Mouse (Mus musculus): Measurements from ENCODE around the gene Cacfd1. TPM values are rescaled to one million over a fixed set of nuclear protein-coding genes. Genes with fewer than 3 reads are reported as not detected.

Gene Cacfd1
- polyA plus RNA-seq, 1 experiment from 2014 or later: 49.0 TPM

DNA sequence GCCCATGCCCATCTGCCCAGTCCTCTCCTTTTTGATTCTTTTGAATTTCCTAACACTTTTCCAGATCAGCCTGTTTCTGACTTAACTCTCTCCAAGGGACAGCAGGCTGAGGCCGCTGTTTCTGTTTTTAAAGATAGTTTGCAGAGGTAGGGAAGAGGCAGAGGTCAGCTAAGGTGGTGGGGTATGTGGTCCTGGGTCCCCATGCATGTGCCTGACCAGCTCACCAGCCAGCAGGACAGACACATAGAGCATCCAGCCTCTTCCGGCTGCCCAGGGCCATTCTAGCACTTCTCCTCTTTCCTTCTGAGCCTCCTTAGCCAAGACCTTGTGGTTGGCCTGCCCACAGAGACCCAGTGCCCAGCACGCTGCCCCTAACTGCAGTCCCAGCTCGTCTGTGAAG lies 48.5 kb downstream of the Cacfd1 start:
- H3K4me3 ChIP-seq (replicated peaks): no peak overlapping the region

GRCm38 (mm10) chr2:27058751-27059150 lies 49.0 kb downstream of the Cacfd1 start:
- Histone ChIP-seq H3K9ac (no peak overlapping the region), H3K27ac (no peak overlapping the region), H3K4me3 (replicated peaks) (no peak overlapping the region), H3K27me3 (replicated peaks) (no peaks in the 10 kb centered on the region), H3K4me1 (replicated peaks) (peaks cover 13% of the 10 kb centered on the region), H3K4me2 (replicated peaks) (peak overlapping the region; percentile 36), H3K36me3 (no peaks in the 10 kb centered on the region), H3K9me3 (no peaks in the 10 kb centered on the region)
- WGBS: 14% methylated on average over 12 of the region's 12 CpGs
- ATAC-seq: no peak

More for the DNA sequence above, 48.5 kb downstream of the Cacfd1 start:
- H3K4me1 ChIP-seq (replicated peaks): peaks cover 13% of the 10 kb centered on the region
- WGBS: 37% methylated on average over 4 of the region's 4 CpGs
- H3K9me3 ChIP-seq: no peaks in the 10 kb centered on the region
- peak overlapping the region; percentile 36 for H3K4me2 ChIP-seq (replicated peaks)
- no peak for ATAC-seq
- H3K9ac ChIP-seq: no peak overlapping the region
- H3K27ac ChIP-seq: no peak overlapping the region
- no peaks in the 10 kb centered on the region for H3K27me3 ChIP-seq (replicated peaks)
- H3K36me3 ChIP-seq: no peaks in the 10 kb centered on the region

- Histone ChIP-seq H3K9me3 (no peaks in the 10 kb centered on the region), H3K9ac (no peak overlapping the region), H3K4me1 (replicated peaks) (peaks cover 13% of the 10 kb centered on the region), H3K4me3 (replicated peaks) (no peak overlapping the region), H3K36me3 (no peaks in the 10 kb centered on the region), H3K27ac (no peak overlapping the region), H3K4me2 (replicated peaks) (peak overlapping the region; percentile 36; the same call in 1 of the 2 replicates), H3K27me3 (replicated peaks) (no peaks in the 10 kb centered on the region)
- ATAC-seq: no peak
- 65% methylated on average over 9 of the region's 9 CpGs for WGBS
Measured at GRCm38 (mm10) chr2:27059187-27059586, 49.5 kb downstream of the Cacfd1 start.

- Histone ChIP-seq H3K27me3 (replicated peaks) (no peaks in the 10 kb centered on the region), H3K9ac (no peak overlapping the region), H3K4me2 (replicated peaks) (no peak overlapping the region), H3K27ac (no peak overlapping the region), H3K4me1 (replicated peaks) (peaks cover 8% of the 10 kb centered on the region; the same call in 1 of the 2 replicates), H3K36me3 (no peaks in the 10 kb centered on the region), H3K9me3 (no peaks in the 10 kb centered on the region), H3K4me3 (replicated peaks) (no peak overlapping the region)
- 81% methylated on average over 2 of the region's 2 CpGs for WGBS
- no peak for ATAC-seq
Measured at GRCm38 (mm10) chr2:27067124-27067523, 57.4 kb downstream of the Cacfd1 start.

DNA sequence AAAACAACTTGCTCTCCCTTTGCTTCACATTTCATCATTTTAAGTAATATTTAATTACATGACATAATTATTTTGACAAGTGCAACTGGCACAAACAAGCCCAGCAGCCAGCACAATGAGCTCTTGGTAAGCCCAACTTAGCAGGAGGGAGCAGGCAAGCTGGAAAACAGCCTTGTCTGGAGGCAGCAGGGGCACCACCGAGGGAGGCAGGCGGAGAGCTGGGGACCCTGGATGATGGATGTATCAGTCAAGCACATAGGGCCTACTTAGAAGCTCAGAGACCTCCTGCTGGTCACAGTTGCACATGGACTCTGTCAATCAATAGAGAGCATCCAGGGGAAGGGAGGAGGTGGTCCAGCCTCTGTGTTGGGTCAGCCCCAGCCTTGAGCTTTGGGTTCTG lies 58.3 kb downstream of the Cacfd1 start:
- WGBS: 42% methylated on average over 2 of the region's 2 CpGs
- Histone ChIP-seq H3K4me1 (replicated peaks) (peaks cover 8% of the 10 kb centered on the region; the same call in 1 of the 2 replicates), H3K9me3 (no peaks in the 10 kb centered on the region), H3K27ac (no peak overlapping the region), H3K27me3 (replicated peaks) (no peaks in the 10 kb centered on the region), H3K4me3 (replicated peaks) (no peak overlapping the region), H3K9ac (no peak overlapping the region), H3K36me3 (no peaks in the 10 kb centered on the region), H3K4me2 (replicated peaks) (no peak overlapping the region)
- ATAC-seq: no peak

- H3K36me3 ChIP-seq: no peaks in the 10 kb centered on the region
- H3K4me1 ChIP-seq (replicated peaks): peaks cover 8% of the 10 kb centered on the region; the same call in 1 of the 2 replicates
- no peaks in the 10 kb centered on the region for H3K27me3 ChIP-seq (replicated peaks)
- ATAC-seq: no peak
- H3K4me2 ChIP-seq (replicated peaks): no peak overlapping the region
- H3K4me3 ChIP-seq (replicated peaks): no peak overlapping the region
- 59% methylated on average over 3 of the region's 3 CpGs for WGBS
- no peak overlapping the region for H3K27ac ChIP-seq
- H3K9me3 ChIP-seq: no peaks in the 10 kb centered on the region
- H3K9ac ChIP-seq: no peak overlapping the region
Measured at GRCm38 (mm10) chr2:27069646-27070045, 59.9 kb downstream of the Cacfd1 start.

- Histone ChIP-seq H3K4me1 (replicated peaks) (peaks cover 8% of the 10 kb centered on the region; the same call in 1 of the 2 replicates), H3K27me3 (replicated peaks) (no peaks in the 10 kb centered on the region), H3K36me3 (no peaks in the 10 kb centered on the region), H3K4me2 (replicated peaks) (no peak overlapping the region), H3K9me3 (no peaks in the 10 kb centered on the region), H3K27ac (no peak overlapping the region), H3K4me3 (replicated peaks) (no peak overlapping the region), H3K9ac (no peak overlapping the region)
- WGBS: 83% methylated on average over 2 of the region's 2 CpGs
- ATAC-seq: no peak
Measured at GRCm38 (mm10) chr2:27070247-27070813, 60.6 kb downstream of the Cacfd1 start.

Other genes starting within 250 kb of the Cacfd1 start
- gene Abo, start 144.9 kb upstream of the Cacfd1 start, polyA plus RNA-seq (2015; fragmentation: Nextera tagmentation; extraction: Ambion mirVana): 0.15 TPM in 1 of 2 replicates, not detected in the other
- gene Surf6, start 107.0 kb upstream of the Cacfd1 start, polyA plus RNA-seq (2015; fragmentation: Nextera tagmentation; extraction: Ambion mirVana): 23.0 and 24.5 TPM in 2 replicates
- gene Med22, start 99.2 kb upstream of the Cacfd1 start, polyA plus RNA-seq (2015; fragmentation: Nextera tagmentation; extraction: Ambion mirVana): 39.0 and 40.6 TPM in 2 replicates
- 631 and 647 TPM in 2 replicates for gene Rpl7a, start 99.2 kb upstream of the Cacfd1 start, polyA plus RNA-seq (2015; fragmentation: Nextera tagmentation; extraction: Ambion mirVana)
- gene Surf2, start 93.6 kb upstream of the Cacfd1 start, polyA plus RNA-seq (2015; fragmentation: Nextera tagmentation; extraction: Ambion mirVana): 41.6 and 42.9 TPM in 2 replicates
- gene Surf1, start 93.4 kb upstream of the Cacfd1 start, polyA plus RNA-seq (2015; fragmentation: Nextera tagmentation; extraction: Ambion mirVana): 68.7 and 69.3 TPM in 2 replicates
- 241 and 252 TPM in 2 replicates for gene Surf4, start 76.0 kb upstream of the Cacfd1 start, polyA plus RNA-seq (2015; fragmentation: Nextera tagmentation; extraction: Ambion mirVana)
- gene Stkld1, start 75.9 kb upstream of the Cacfd1 start, polyA plus RNA-seq (2015; fragmentation: Nextera tagmentation; extraction: Ambion mirVana): 0.33 TPM in 1 of 2 replicates, not detected in the other
- gene Rexo4, start 45.5 kb upstream of the Cacfd1 start, polyA plus RNA-seq (2015; fragmentation: Nextera tagmentation; extraction: Ambion mirVana): 45.2 TPM in 2 replicates
- gene Adamts13, start 36.5 kb upstream of the Cacfd1 start, polyA plus RNA-seq (2015; fragmentation: Nextera tagmentation; extraction: Ambion mirVana): 0.25 and 0.28 TPM in 2 replicates
- 0.97 and 1.3 TPM in 2 replicates for gene Slc2a6, start 18.1 kb downstream of the Cacfd1 start, polyA plus RNA-seq (2015; fragmentation: Nextera tagmentation; extraction: Ambion mirVana)
- 0.15 and 0.24 TPM in 2 replicates for gene Mymk, start 62.3 kb downstream of the Cacfd1 start, polyA plus RNA-seq (2015; fragmentation: Nextera tagmentation; extraction: Ambion mirVana)
- 2.0 and 2.2 TPM in 2 replicates for gene Adamtsl2, start 69.5 kb downstream of the Cacfd1 start, polyA plus RNA-seq (2015; fragmentation: Nextera tagmentation; extraction: Ambion mirVana)
- 0.21 and 0.26 TPM in 2 replicates for gene Fam163b, start 132.6 kb downstream of the Cacfd1 start, polyA plus RNA-seq (2015; fragmentation: Nextera tagmentation; extraction: Ambion mirVana)
- gene Dbh, start 155.3 kb downstream of the Cacfd1 start, polyA plus RNA-seq (2015; fragmentation: Nextera tagmentation; extraction: Ambion mirVana): 3.9 and 5.4 TPM in 2 replicates
- 9.5 and 9.6 TPM in 2 replicates for gene Sardh, start 238.4 kb downstream of the Cacfd1 start, polyA plus RNA-seq (2015; fragmentation: Nextera tagmentation; extraction: Ambion mirVana)

All from intestine, embryonic 15.5 days (tissue).